Mouse (Mus musculus) hindbrain, embryonic 12.5 days (tissue): ENCODE data around the gene Foxo6. TPM values are rescaled to one million over a fixed set of nuclear protein-coding genes. Genes with fewer than 3 reads are reported as not detected.

ENCODE experiments used
- ATAC-seq: fragments of 200-750 bp; cut with Nextera tagmentation; 2 replicates; pipeline ENCODE4 v1.8.0; 2017; ENCODE audit warnings: moderate TSS enrichment; ENCODE audit not compliant: low FRiP score
- H3K27ac ChIP-seq: fragments of 300-500 bp; sonication (generic); 2 replicates; pipeline ENCODE4 v1.5.1; 2016; ENCODE audit warnings: mild to moderate bottlenecking
- H3K27me3 ChIP-seq: fragments of 300-500 bp; sonication (generic); 2 replicates; pipeline ENCODE4 v1.6.1; 2016; ENCODE audit warnings: mild to moderate bottlenecking
- H3K36me3 ChIP-seq: fragments of 300-500 bp; sonication (generic); 2 replicates; pipeline ENCODE4 v1.6.1; 2016; ENCODE audit warnings: mild to moderate bottlenecking
- H3K4me1 ChIP-seq: fragments of 300-500 bp; sonication (generic); 2 replicates; pipeline ENCODE4 v1.6.1; 2016
- H3K4me2 ChIP-seq: fragments of 300-500 bp; sonication (generic); replicated peaks from 2 replicates; pipeline ENCODE4 v1.6.1; 2016; ENCODE audit warnings: mild to moderate bottlenecking
- H3K4me3 ChIP-seq: fragments of 300-500 bp; sonication (generic); 2 replicates; pipeline ENCODE4 v1.5.1; 2016; ENCODE audit warnings: mild to moderate bottlenecking
- H3K9ac ChIP-seq: fragments of 300-500 bp; sonication (generic); 2 replicates; pipeline ENCODE4 v1.6.1; 2016; ENCODE audit warnings: mild to moderate bottlenecking, moderate library complexity
- H3K9me3 ChIP-seq: fragments of 300-500 bp; sonication (generic); replicated peaks from 2 replicates; pipeline ENCODE4 v1.6.1; 2016; ENCODE audit warnings: mild to moderate bottlenecking
- WGBS: fragments of 180-500 bp; shearing (Covaris S2); methylation state at CpG from one replicate; pipeline ENCODE4 v1.1.7; 2016; 5-methylcytosine and 5-hydroxymethylcytosine counted together
- polyA plus RNA-seq: library from polyadenylated mRNA; unstranded; fragments of >200 nt; fragmentation: Nextera tagmentation; extraction: Ambion mirVana; gene quantifications from 2 replicates; pipeline ENCODE4 v1.2.1, GENCODE M21; 2016

Gene Foxo6
- polyA plus RNA-seq, 1 experiment from 2014 or later: 0.90 TPM

- Histone ChIP-seq H3K36me3 (no peaks in the 10 kb centered on the region), H3K9me3 (no peaks in the 10 kb centered on the region), H3K4me3 (no peak overlapping the region), H3K9ac (no peak overlapping the region), H3K27ac (no peak overlapping the region), H3K4me1 (no peaks in the 10 kb centered on the region), H3K27me3 (0 out of 2 replicates have a peak, but pooled peaks cover 3% of the 10 kb centered on the region), H3K4me2 (no peak overlapping the region)
- WGBS: 51% methylated on average over 3 of the region's 3 CpGs
- ATAC-seq: no peak
These were observed 27.4 kb upstream of the Foxo6 start for GRCm38 (mm10) chr4:120314571-120314970.

DNA sequence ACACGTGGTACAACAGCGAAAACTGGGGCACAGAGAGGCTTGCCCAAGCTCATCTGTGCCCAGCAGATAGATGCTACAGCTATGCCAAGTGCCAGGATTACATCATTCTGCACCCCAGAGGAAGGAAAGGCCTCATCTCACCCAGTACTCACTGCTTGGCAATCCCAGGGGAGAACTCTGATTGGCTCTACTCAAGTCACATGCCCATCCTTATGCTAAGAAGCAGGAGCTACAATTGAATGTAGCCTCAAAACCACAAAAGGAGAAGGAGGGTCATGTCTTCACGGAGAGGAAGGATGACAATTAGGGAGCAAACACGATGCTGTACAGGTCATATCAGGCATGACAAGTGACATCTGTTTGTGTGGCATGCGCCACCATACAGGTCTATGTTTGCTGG is 26.2 kb upstream of the Foxo6 start:
- no peak for ATAC-seq
- Histone ChIP-seq H3K36me3 (no peaks in the 10 kb centered on the region), H3K27me3 (0 out of 2 replicates have a peak, but pooled peaks cover 3% of the 10 kb centered on the region), H3K9me3 (no peaks in the 10 kb centered on the region), H3K4me1 (no peaks in the 10 kb centered on the region), H3K4me3 (no peak overlapping the region), H3K4me2 (no peak overlapping the region), H3K9ac (no peak overlapping the region), H3K27ac (no peak overlapping the region)
- WGBS: 74% methylated on average over 5 of the region's 5 CpGs

DNA sequence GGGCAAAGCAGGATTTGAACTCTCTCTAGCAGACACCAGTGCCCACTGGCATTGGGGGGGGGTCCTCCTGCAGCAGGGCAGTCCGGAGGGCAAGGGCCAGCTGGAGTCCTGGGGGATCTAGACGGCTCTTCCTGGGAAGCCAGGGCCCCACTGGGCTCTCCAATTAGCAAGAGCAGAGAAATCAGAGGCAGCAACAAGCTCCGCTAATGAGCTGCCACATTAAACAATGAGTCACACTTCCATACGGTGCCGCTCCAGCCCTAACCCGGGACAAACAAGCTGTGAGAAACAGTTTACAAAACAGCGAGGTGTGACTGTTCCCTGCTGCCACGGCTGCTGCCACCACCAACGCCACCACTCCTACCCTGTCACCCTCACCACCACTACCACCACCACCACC is 17.4 kb upstream of the Foxo6 start:
- ATAC-seq: peak; percentile 58; the same call in 1 of the 2 replicates
- WGBS: 6% methylated on average over 6 of the region's 9 CpGs

DNA sequence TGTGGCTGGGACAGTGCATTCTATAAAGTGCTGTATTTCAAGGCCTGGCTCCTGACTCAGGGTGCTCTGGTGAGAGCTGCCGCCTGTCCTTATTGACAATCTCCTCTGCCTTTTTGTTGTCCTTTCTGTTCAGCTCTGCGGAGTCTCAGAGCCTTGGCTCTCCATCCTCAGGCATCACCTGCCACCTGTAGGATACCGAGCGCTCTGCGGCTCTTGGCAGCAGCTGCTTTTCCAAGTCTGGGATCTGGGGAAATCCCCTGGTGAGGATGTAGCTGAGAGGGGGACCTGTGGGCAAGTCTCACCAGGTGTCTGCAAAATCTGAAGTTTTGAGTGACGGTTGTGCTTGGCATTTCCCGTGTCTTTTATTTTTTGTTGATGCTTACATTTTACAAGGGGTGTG is 12.1 kb upstream of the Foxo6 start:
- Histone ChIP-seq H3K36me3 (no peaks in the 10 kb centered on the region), H3K4me3 (no peak overlapping the region), H3K27ac (no peak overlapping the region), H3K4me1 (0 out of 2 replicates have a peak, but pooled peaks cover 7% of the 10 kb centered on the region), H3K4me2 (no peak overlapping the region), H3K9me3 (no peaks in the 10 kb centered on the region), H3K9ac (no peak overlapping the region), H3K27me3 (no peaks in the 10 kb centered on the region)
- ATAC-seq: no peak
- WGBS: 51% methylated on average over 7 of the region's 7 CpGs

More for the DNA sequence above, 17.4 kb upstream of the Foxo6 start:
- Histone ChIP-seq H3K36me3 (no peaks in the 10 kb centered on the region), H3K27ac (no peak overlapping the region), H3K4me3 (no peak overlapping the region), H3K4me2 (no peak overlapping the region), H3K4me1 (peaks cover 9% of the 10 kb centered on the region; the same call in 1 of the 2 replicates), H3K9me3 (no peaks in the 10 kb centered on the region), H3K9ac (no peak overlapping the region), H3K27me3 (peaks cover 2% of the 10 kb centered on the region; the same call in 1 of the 2 replicates)

DNA sequence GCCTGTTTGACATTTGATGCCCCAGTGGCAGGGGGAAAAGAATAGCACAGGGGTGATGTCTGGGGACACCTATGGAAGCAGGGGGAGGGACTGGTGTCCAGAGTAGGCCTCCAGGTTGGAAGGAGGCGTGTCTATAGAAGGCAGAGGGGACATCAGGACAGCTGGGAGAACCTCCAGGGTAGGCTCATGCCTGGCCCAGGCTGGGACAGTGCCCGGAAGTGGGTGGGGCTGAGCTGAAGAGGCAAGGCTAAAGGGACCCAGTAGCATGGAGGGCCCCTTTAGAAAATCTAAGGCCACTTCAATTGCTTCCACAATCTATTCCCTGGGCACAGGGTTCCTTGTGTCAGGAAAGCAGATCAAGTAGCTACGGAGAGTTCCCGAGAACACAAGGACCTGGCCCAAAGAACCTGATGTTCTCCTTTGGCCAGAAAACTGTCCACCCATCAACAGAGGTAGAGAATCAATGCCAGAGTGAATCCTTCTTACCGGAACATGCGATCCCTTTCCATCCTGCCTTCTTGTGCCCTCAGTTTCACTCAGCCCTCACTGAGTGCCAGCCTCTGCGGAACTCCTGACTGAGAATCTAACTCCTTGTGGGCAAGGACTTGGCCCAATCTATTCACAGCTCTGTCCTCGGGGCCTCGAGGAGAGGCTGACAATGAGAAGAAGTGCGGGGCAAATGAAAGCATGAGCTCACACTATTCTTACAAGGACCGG is 4.1 kb upstream of the Foxo6 start:
- Histone ChIP-seq H3K27me3 (peaks cover 19% of the 10 kb centered on the region), H3K27ac (no peak overlapping the region), H3K4me1 (peaks cover 13% of the 10 kb centered on the region), H3K4me2 (no peak overlapping the region), H3K4me3 (no peak overlapping the region), H3K9ac (no peak overlapping the region), H3K36me3 (no peaks in the 10 kb centered on the region), H3K9me3 (no peaks in the 10 kb centered on the region)
- WGBS: 85% methylated on average over 11 of the region's 11 CpGs
- no peak for ATAC-seq

DNA sequence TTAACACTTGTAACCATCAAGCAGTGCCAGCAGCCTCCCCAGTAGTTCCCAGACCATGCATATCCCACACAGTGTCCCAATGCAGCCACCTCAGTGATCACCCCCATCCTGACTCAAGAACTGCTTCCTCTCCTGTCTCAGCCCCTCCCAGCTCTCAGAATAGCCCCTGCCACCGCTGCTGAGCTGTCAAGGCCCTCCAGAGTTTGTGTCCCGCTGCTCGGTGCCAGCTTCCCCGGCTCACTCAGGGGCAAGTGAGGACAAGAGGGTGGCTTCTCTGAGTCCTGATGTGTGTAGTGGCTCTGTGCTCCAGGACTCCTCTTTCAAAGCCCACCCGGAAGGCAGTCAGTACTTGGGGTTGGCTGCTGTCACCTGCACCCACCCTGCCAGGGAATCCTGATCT is 3.3 kb upstream of the Foxo6 start:
- Histone ChIP-seq H3K36me3 (no peaks in the 10 kb centered on the region), H3K9me3 (no peaks in the 10 kb centered on the region), H3K4me3 (no peak overlapping the region), H3K27me3 (peaks cover 27% of the 10 kb centered on the region), H3K4me1 (peaks cover 20% of the 10 kb centered on the region), H3K4me2 (no peak overlapping the region), H3K9ac (no peak overlapping the region), H3K27ac (no peak overlapping the region)
- 46% methylated on average over 5 of the region's 5 CpGs for WGBS
- ATAC-seq: no peak

DNA sequence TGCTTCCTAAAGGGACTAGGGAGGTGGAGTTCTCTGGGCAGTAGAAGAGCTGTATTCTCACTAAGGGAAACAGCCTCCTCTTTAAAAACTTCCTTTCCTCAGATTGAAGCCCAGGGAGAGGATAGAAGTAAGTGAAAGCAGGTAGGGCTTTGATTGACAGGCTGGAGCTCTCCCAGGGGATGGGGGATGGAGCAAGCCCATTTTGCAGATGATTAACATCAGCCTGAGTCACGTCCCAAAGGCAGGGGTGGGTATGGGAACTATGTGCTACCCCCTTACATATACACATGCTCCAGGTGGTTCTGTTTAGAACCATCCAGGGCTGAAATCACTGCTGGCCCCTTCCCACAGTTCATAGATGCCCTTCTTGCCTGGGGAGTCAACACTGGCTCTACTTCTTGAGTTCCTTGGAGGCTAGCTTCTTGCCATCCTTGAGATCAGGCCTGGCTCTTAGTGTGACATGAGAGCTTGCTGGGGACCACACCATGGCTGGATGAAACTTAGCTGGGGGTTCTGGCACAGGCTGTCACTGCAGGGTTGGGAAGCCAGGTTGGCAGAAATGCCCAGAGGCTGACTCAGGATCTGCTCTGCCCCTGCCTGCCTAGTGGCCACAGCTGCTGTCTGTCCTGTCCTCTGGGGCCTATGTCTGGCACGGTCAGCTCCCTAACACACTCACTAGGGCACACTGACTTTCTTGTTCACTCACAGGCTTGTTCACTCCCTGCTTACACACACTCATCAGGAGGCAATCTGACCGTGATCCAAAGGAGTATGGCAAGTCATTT is 2.2 kb upstream of the Foxo6 start:
- H3K27me3 ChIP-seq: peaks cover 38% of the 10 kb centered on the region
- H3K27ac ChIP-seq: no peak overlapping the region
- no peaks in the 10 kb centered on the region for H3K36me3 ChIP-seq
- ATAC-seq: no peak
- peaks cover 29% of the 10 kb centered on the region for H3K4me1 ChIP-seq
- H3K9me3 ChIP-seq: no peaks in the 10 kb centered on the region
- H3K4me3 ChIP-seq: no peak overlapping the region
- no peak overlapping the region for H3K4me2 ChIP-seq
- H3K9ac ChIP-seq: no peak overlapping the region
- WGBS: 56% methylated on average over 3 of the region's 3 CpGs

GRCm38 (mm10) chr4:120286761-120287241 is 348 bp downstream of the Foxo6 start:
- Histone ChIP-seq H3K4me2 (peak overlapping the region; percentile 99), H3K4me1 (peaks cover 48% of the 10 kb centered on the region), H3K9me3 (no peaks in the 10 kb centered on the region), H3K4me3 (peak overlapping the region; percentile 78), H3K27ac (no peak overlapping the region), H3K27me3 (peaks cover 63% of the 10 kb centered on the region), H3K36me3 (no peaks in the 10 kb centered on the region), H3K9ac (peak overlapping the region; percentile 85)
- under 1% methylated on average over 53 of the region's 53 CpGs for WGBS
- ATAC-seq: no peak

DNA sequence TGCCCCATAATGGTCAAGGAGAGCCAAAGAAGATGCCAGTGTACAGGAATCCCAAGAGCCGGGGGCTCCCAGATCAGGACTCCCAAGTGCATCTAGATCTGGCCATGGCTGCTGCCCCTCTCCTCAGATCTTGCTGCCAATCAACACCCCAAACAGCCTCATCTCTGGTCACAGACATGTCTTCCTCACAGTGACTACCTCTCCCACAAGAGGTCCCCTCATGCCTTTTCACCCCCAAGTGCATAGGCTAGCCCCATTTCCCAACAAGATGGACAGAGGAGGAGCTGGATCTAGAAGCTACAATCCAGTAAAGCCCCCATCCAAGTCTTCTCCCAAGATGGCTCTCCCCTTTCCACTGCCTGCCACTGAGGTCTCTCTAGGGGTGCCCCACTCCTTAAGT is 1.4 kb downstream of the Foxo6 start:
- Histone ChIP-seq H3K4me1 (peaks cover 59% of the 10 kb centered on the region), H3K9me3 (no peaks in the 10 kb centered on the region), H3K27ac (no peak overlapping the region), H3K4me3 (peak overlapping the region; percentile 78), H3K4me2 (peak overlapping the region; percentile 99), H3K9ac (peak overlapping the region; percentile 35; the same call in 1 of the 2 replicates), H3K27me3 (peaks cover 74% of the 10 kb centered on the region), H3K36me3 (no peaks in the 10 kb centered on the region)
- 82% methylated on average over 1 of the region's 1 CpGs for WGBS
- no peak for ATAC-seq

DNA sequence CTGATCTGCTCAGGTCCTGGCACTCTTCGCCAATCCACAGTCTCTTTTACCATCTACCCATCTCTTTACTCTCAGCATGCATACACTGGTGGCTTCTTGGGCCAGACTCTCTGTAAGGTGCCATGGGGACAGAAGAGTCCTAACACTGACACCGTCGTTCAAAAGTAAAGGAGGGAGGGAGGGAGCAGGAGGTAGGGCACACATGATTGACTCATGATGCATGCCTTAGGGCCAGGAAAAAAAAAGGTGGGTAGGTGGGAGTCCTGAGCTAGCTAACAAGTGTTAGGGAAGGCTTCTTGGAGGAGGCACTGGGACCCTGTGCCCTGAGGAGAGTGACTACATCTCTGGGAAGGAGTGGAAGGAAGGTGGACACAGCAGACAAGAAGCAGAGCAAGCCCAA is 1.9 kb downstream of the Foxo6 start:
- Histone ChIP-seq H3K9ac (peak overlapping the region; percentile 35; the same call in 1 of the 2 replicates), H3K4me3 (peak overlapping the region; percentile 78), H3K27ac (no peak overlapping the region), H3K4me1 (peaks cover 59% of the 10 kb centered on the region), H3K36me3 (no peaks in the 10 kb centered on the region), H3K27me3 (peaks cover 78% of the 10 kb centered on the region), H3K9me3 (no peaks in the 10 kb centered on the region), H3K4me2 (peak overlapping the region; percentile 99)
- 66% methylated on average over 3 of the region's 3 CpGs for WGBS
- no peak for ATAC-seq

DNA sequence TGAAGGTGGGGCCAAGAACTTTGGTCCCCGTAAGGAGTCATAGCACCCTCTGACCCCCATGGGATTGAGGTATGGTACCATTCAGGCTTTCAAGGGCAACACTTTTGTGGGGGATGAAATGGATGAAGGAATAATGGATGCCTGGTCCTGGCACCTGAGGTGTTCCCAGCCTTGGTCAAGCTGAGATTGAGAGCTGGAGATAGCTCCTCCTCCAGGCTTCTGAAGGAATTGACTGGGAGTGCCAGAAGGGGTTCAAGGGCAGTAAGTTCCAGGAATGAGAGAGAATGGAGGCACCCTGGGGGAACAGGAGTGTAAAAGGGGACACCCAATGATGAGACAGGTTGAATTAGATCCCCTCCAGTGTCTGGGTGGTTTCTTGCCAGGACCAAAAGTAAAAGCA is 3.0 kb downstream of the Foxo6 start:
- H3K4me3 ChIP-seq: no peak overlapping the region
- H3K4me1 ChIP-seq: peaks cover 59% of the 10 kb centered on the region
- peaks cover 81% of the 10 kb centered on the region for H3K27me3 ChIP-seq

DNA sequence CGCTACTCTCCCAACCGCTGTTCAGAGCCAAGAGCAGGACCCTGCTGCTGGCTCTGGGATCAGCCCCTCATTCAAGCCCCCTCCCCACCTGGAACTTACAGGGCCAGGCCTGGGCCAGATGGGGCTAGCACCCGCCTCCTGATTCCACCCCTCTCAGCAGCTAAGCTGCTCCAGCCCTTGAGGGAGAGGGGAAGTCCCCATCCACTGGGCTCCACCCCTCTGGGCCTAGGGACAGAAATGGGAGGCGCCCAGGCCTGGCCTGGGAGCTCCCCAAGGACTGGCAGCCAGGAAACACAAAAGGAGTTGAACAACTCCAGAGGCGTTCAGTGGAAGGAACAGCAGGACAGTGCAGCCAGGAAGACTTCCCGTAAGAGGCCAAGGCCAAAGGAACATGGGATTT is 4.0 kb downstream of the Foxo6 start:
- WGBS: 11% methylated on average over 4 of the region's 6 CpGs
- Histone ChIP-seq H3K27me3 (peaks cover 86% of the 10 kb centered on the region), H3K4me2 (peak overlapping the region; percentile 85), H3K9me3 (no peaks in the 10 kb centered on the region), H3K4me1 (peaks cover 57% of the 10 kb centered on the region), H3K9ac (peak overlapping the region; percentile 67), H3K4me3 (peak overlapping the region; percentile 45), H3K36me3 (no peaks in the 10 kb centered on the region), H3K27ac (peak overlapping the region; percentile 46)
- ATAC-seq: peak; percentile 65

More for the DNA sequence above, 3.0 kb downstream of the Foxo6 start:
- no peak overlapping the region for H3K27ac ChIP-seq
- no peaks in the 10 kb centered on the region for H3K36me3 ChIP-seq
- H3K4me2 ChIP-seq: peak overlapping the region; percentile 85; the same call in 1 of the 2 replicates
- no peak for ATAC-seq
- 74% methylated on average over 1 of the region's 1 CpGs for WGBS
- H3K9me3 ChIP-seq: no peaks in the 10 kb centered on the region
- H3K9ac ChIP-seq: no peak overlapping the region
